Mouse (Mus musculus) pancreas, adult 10 weeks (tissue): ENCODE measurements around the gene Defa33. TPM values are rescaled to one million over a fixed set of nuclear protein-coding genes. Genes with fewer than 3 reads are reported as not detected.

Experiments
- polyA plus RNA-seq: library from polyadenylated mRNA; stranded (reverse); fragments of 350-450 nt; fragmentation: Illumina TruSeq; extraction: RNeasy Lipid Tissue Mini Kit (QIAGEN cat#74804); gene quantifications from one replicate; pipeline ENCODE4 v1.2.3, GENCODE M21; 2015; ENCODE audit warnings: low read depth, low replicate concordance; ENCODE audit not compliant: insufficient read depth

The Defa33 gene
- not detected for polyA plus RNA-seq

DNA sequence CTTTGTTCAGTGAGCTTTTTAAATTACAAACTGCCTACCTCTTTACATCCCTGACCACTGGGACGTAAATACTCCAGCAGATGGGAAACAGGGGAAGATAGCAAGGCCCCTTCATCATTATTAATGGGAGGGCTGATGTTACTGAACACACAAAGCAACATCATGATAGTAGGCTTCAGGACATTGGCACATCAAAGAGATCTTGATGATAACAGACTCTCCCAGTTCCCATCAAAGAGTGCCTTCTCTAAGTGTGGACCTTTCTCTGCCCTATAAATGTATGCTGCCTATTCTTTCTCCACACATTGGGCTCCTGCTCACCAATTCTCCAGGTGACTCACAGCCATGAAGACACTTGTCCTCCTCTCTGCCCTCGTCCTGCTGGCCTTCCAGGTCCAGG lies at the start of gene Defa33:
Defa33 (plus strand) TSS at position 301 of the 400 bp plus-strand sequence.

DNA sequence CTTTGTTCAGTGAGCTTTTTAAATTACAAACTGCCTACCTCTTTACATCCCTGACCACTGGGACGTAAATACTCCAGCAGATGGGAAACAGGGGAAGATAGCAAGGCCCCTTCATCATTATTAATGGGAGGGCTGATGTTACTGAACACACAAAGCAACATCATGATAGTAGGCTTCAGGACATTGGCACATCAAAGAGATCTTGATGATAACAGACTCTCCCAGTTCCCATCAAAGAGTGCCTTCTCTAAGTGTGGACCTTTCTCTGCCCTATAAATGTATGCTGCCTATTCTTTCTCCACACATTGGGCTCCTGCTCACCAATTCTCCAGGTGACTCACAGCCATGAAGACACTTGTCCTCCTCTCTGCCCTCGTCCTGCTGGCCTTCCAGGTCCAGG lies 13.4 kb upstream of the Defa33 start, which contains the start of gene Defa2:
Defa2 (plus strand) TSS at position 301 of the 400 bp plus-strand sequence.

DNA sequence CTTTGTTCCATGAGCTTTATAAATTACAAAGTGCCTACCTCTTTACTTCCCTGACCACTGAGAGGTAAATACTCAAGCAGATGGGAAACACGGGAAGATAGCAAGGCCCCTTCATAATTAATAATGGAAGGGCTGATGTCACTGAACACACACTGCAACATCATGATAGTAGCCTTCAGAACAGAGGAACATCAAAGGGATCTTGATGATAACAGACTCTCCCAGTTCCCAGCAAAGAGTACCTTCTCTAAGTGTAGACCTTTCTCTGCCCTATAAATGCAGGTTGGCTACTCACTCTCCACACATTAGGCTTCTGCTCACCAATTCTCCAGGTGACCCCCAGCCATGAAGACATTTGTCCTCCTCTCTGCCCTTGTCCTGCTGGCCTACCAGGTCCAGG lies 35.5 kb downstream of the Defa33 start, which contains the start of gene Defa36:
Defa36 (plus strand) TSS at position 301 of the 400 bp plus-strand sequence.

Other genes starting within 250 kb of the Defa33 start
- not detected for gene Defa22, start 229.5 kb upstream of the Defa33 start, polyA plus RNA-seq
- gene Defa31, start 200.2 kb upstream of the Defa33 start, polyA plus RNA-seq: not detected
- gene Gm15293, start 190.2 kb upstream of the Defa33 start, polyA plus RNA-seq: not detected
- not detected for gene Gm15292, start 142.1 kb upstream of the Defa33 start, polyA plus RNA-seq
- not detected for gene Defa27, start 76.3 kb upstream of the Defa33 start, polyA plus RNA-seq
- not detected for gene Defa29, start 64.8 kb upstream of the Defa33 start, polyA plus RNA-seq
- not detected for gene Defa2, start 13.3 kb upstream of the Defa33 start, polyA plus RNA-seq
- gene Defa36, start 35.6 kb downstream of the Defa33 start, polyA plus RNA-seq: not detected
- not detected for gene Gm7849, start 64.7 kb downstream of the Defa33 start, polyA plus RNA-seq
- gene Defa20, start 117.4 kb downstream of the Defa33 start, polyA plus RNA-seq: not detected
- not detected for gene Defa32, start 137.2 kb downstream of the Defa33 start, polyA plus RNA-seq
- not detected for gene Defa37, start 173.6 kb downstream of the Defa33 start, polyA plus RNA-seq
- not detected for gene Defa28, start 191.2 kb downstream of the Defa33 start, polyA plus RNA-seq
- not detected for gene Gm7861, start 202.7 kb downstream of the Defa33 start, polyA plus RNA-seq
- gene Defa26, start 226.4 kb downstream of the Defa33 start, polyA plus RNA-seq: not detected